Mouse (Mus musculus): ENCODE measurements around the gene Fchsd2.

Fchsd2 gene

GRCm38 (mm10) chr7:101287820-101288219, 195.2 kb downstream of the Fchsd2 start:
- no peak for DNase-seq (ENCODE audit: extremely low read depth, low read depth)

GRCm38 (mm10) chr7:101288436-101288835, 195.8 kb downstream of the Fchsd2 start:
- DNase-seq (ENCODE audit: extremely low read depth, low read depth) = no peak

GRCm38 (mm10) chr7:101290401-101290800, 197.7 kb downstream of the Fchsd2 start:
- DNase-seq (ENCODE audit: extremely low read depth, low read depth) = no peak

DNA sequence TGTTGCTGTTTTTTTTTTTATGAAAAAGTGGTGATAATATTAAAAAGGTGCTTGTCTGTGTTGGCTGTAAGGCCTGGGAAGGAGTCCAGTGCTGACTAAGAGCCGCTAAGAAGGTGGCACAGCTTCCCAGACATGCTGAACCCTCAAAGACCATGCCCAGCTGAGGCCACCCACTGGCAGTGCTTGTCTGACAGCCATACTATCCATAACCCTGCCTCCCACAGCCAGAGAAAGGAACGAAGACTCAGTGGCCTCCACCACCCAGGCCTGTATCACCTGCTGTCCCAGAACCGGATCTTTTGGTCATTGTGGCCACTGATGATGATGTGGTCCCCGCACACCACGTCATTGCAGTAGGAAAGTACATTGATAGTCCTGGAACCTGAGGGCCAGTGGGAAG, 198.5 kb downstream of the Fchsd2 start:
- DNase-seq (ENCODE audit: extremely low read depth, low read depth) = no peak

GRCm38 (mm10) chr7:101291641-101292040, 199.0 kb downstream of the Fchsd2 start:
- DNase-seq (ENCODE audit: extremely low read depth, low read depth) = no peak

DNA sequence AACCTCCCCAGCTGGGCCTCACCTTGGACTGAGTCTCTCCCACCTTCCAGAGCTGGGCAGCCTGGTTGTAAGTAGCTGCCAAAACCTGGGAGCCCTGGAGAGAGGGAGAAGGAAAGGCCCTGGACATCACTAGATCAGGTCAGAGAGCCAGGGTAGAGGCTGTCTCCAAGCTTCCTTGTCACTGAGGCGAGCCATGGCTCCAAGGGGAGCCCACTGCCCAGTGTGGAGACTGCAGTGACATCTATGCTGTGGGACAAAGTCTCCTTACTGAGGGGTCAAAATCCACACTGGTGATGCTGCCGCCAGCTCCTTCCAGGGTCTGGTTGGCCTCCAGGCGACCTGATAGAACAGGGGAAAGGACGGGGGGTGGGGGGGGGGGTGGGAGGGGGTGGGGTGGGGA, 199.4 kb downstream of the Fchsd2 start:
- no peak for DNase-seq (ENCODE audit: extremely low read depth, low read depth)

- no peak for DNase-seq (ENCODE audit: extremely low read depth, low read depth)
Observed at GRCm38 (mm10) chr7:101292696-101293095, 200.0 kb downstream of the Fchsd2 start.

DNA sequence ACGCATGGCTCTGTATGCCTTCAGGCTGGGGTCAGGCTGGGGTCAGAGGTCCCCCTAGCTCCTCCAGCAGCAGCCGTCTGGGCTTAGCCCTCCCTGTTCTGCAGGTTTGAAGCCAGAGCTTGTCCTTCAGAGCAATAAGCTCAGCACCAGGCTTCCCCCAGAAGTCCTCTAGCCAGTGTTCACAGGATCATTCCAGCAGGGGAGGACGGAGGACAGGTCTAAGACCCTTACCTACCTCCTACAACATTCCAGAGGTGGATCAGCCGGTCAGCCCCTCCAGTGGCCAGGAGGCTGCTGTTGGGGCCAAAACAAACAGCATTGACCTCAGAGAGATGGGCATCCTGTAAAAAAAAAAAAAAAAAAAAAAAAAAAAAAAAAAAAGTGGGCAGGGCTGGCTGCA, 200.5 kb downstream of the Fchsd2 start:
- no peak for DNase-seq (ENCODE audit: extremely low read depth, low read depth)

DNA sequence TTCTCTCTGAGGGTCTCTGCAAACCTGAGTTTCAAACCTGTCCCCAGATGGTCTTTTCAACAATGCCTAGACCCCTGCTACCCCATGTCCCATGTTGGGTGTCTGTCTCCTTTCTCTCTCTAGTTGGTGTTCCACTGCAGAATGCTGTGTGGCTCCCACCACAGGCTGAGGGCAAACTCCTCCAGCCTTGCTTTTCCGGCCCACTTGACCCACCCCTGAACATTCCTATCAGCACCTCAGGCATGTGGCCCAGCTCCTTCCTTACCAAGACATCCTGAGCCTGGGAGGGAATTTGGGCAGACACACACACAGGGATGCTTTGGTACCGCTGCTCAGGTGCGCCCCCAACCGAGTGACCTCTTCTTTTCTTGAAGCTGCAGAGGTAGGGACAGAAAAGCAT, 200.9 kb downstream of the Fchsd2 start:
- DNase-seq (ENCODE audit: extremely low read depth, low read depth) = no peak

GRCm38 (mm10) chr7:101295438-101295837, 202.8 kb downstream of the Fchsd2 start:
- DNase-seq (ENCODE audit: extremely low read depth, low read depth) = no peak

DNA sequence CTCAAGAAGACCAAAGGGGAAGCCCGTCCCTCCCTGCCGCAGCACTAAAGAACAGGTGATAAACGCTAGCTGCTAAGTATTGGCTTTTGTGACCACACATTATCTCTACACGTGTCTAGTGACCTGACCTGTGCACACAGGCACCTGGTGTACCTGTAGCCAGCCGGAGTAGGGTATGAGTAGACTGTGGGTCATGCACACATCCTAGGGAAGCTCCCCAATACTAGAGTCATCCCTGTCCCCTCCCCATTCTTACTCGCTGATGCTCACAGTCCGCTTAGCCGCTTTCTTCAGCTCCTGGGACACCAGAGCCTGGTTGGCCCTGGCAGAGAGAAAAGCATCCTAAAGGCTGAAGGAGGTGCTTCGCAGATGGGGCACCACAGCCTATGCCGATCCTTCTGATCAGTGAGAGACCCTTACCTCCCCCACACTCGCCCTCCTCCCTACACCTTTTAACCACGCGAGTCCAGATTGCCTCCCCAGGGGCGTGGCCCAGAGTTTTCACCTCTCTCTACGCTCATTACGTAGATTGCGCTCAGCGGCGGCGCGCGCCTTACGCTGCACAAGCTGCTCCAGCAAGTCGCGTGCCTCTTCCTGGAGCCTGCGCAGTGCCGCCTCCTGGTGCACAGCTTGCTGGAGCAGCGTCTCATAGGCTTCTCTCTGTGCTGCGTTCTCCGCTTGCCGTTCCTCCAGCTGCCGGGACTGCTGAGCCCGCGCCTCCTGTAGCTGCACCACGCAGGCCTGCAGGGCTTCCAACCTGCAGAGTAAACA, 203.8 kb downstream of the Fchsd2 start:
- DNase-seq (ENCODE audit: extremely low read depth, low read depth) = no peak

- no peak for DNase-seq (ENCODE audit: extremely low read depth, low read depth)
Observed at GRCm38 (mm10) chr7:101297023-101297405, 204.4 kb downstream of the Fchsd2 start.

GRCm38 (mm10) chr7:101298375-101298774, 205.7 kb downstream of the Fchsd2 start:
- DNase-seq (ENCODE audit: extremely low read depth, low read depth) = no peak

GRCm38 (mm10) chr7:101301361-101301880, 208.8 kb downstream of the Fchsd2 start:
- DNase-seq (ENCODE audit: extremely low read depth, low read depth) = peak; percentile 53

GRCm38 (mm10) chr7:101301881-101302456, 209.3 kb downstream of the Fchsd2 start, which contains the start of gene Atg16l2:
Atg16l2 (minus strand) TSS chr7:101302251.
- peak; percentile 85 for DNase-seq (ENCODE audit: extremely low read depth, low read depth)

- no peak for DNase-seq (ENCODE audit: extremely low read depth, low read depth)
Observed at GRCm38 (mm10) chr7:101302691-101303090, 210.0 kb downstream of the Fchsd2 start.

DNA sequence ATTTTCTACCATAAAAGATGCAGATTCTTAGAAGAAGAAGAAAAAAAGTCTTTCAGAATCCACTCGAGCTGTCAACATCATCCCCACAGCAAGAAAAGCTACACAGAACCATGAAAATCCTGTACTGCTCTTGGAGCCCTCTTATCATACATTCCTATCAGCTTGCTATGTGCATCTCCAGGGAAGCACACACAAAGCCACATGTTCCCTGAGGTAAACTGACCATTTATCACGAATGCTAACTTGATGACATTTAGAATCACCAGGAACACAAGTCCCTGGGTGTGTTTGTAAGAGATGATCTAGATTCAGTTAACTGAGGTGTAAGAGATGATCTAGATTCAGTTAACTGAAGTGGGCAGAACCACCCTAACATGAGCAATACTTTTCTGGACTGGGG, 214.2 kb downstream of the Fchsd2 start:
- DNase-seq (ENCODE audit: extremely low read depth, low read depth) = no peak

DNA sequence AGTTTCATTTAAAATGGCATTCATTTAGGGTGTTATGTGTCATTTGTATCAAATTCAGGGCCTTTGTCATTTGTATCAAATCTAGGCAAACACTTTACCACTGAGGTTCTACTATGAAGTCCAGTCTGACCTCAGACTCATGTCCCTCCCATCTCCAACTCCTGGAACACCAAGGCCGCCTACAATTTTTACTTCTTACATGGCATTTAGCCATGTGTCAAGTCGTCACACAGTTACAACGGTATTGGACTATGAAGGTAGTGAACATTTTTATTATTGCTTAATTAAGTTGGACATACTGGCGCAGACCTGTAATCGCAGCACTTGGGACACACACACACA, 217.3 kb downstream of the Fchsd2 start:
- no peak for DNase-seq (ENCODE audit: extremely low read depth, low read depth)

DNA sequence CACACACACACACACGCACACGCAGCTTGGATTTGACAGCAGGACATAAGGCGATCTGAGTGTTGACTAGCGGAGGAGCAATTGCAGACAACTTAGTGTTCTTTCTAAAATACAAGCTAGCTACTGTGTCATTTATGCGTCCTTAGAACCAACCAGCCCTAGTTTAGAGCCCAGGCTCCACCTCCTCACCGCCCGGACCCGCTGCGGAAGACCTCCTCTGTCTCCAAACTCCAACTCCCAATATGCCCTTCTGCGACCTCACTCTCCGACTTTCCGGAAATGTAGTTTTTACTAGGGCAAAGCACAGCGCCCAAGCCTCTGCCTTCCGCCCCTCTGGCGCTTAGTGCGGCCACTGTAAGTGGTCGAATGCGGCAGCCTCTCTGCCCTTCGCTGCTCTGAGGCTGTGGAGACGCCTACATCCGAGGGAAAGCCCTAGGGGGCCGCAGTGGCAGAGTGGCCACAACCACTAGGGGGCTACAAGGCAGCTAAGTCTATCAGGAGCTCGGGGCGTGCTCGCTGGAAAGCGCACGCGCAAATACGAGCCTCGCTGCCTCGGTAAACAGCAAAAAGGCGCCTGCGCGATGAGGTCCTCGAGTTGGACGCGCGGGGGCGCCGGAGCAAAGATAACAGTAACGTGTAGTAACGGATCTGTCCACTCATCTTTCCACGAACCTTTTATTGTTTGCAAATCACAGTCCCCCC, 217.8 kb downstream of the Fchsd2 start:
- DNase-seq (ENCODE audit: extremely low read depth, low read depth) = peak; percentile 93

- DNase-seq (ENCODE audit: extremely low read depth, low read depth) = peak; percentile 44
Observed at GRCm38 (mm10) chr7:101311061-101311460, 218.4 kb downstream of the Fchsd2 start.

GRCm38 (mm10) chr7:101313033-101313432, 220.4 kb downstream of the Fchsd2 start:
- no peak for DNase-seq (ENCODE audit: extremely low read depth, low read depth)

- DNase-seq (ENCODE audit: extremely low read depth, low read depth) = no peak
Observed at GRCm38 (mm10) chr7:101314396-101314795, 221.7 kb downstream of the Fchsd2 start.

All from MEL-GATA-1-ER (cell line).